Mouse (Mus musculus) liver, postnatal 0 days (tissue): ENCODE results near the gene Tmem132c. TPM values are rescaled to one million over a fixed set of nuclear protein-coding genes. Genes with fewer than 3 reads are reported as not detected.

Experiments used
- ATAC-seq: fragments of 200-750 bp; cut with Nextera tagmentation; 2 replicates; pipeline ENCODE4 v1.8.0; 2017; ENCODE audit warnings: mild to moderate bottlenecking, moderate library complexity
- DNase-seq: peaks from one replicate; pipeline ENCODE4 v3.0.0-alpha.2; 2016
- H3K27ac ChIP-seq: fragments of 300-500 bp; sonication (generic); 2 replicates; pipeline ENCODE4 v1.5.1; 2014; ENCODE audit warnings: antibody characterized with exemption, moderate library complexity, mild to moderate bottlenecking, low read depth
- H3K27me3 ChIP-seq: fragments of 300-500 bp; sonication (generic); 2 replicates; pipeline ENCODE4 v1.6.1; 2014; ENCODE audit warnings: low read length, control low read depth, mixed read lengths; ENCODE audit not compliant: insufficient read depth
- H3K36me3 ChIP-seq: fragments of 300-500 bp; sonication (generic); replicated peaks from 2 replicates; pipeline ENCODE4 v1.6.1; 2014; ENCODE audit warnings: mild to moderate bottlenecking, control low read depth, low read length, moderate library complexity, mixed read lengths; ENCODE audit not compliant: insufficient read depth
- H3K4me1 ChIP-seq: fragments of 300-500 bp; sonication (generic); 2 replicates; pipeline ENCODE4 v1.6.1; 2014; ENCODE audit warnings: antibody characterized with exemption, mild to moderate bottlenecking, control low read depth; ENCODE audit not compliant: insufficient read depth
- H3K4me2 ChIP-seq: fragments of 300-500 bp; sonication (generic); 2 replicates; pipeline ENCODE4 v1.6.1; 2014; ENCODE audit warnings: low read depth, mild to moderate bottlenecking, low read length, moderate library complexity, mixed read lengths
- H3K4me3 ChIP-seq: fragments of 300-500 bp; sonication (generic); 2 replicates; pipeline ENCODE4 v1.5.1; 2014; ENCODE audit warnings: low read depth, low read length
- H3K9ac ChIP-seq: fragments of 300-500 bp; sonication (generic); replicated peaks from 2 replicates; pipeline ENCODE4 v1.6.1; 2014; ENCODE audit warnings: mild to moderate bottlenecking, moderate library complexity
- H3K9me3 ChIP-seq: fragments of 300-500 bp; sonication (generic); 2 replicates; pipeline ENCODE4 v1.6.1; 2016; ENCODE audit warnings: mild to moderate bottlenecking, control low read depth, low read length, mixed read lengths
- CTCF ChIP-seq: sonication (generic); IDR thresholded peaks from 2 replicates; pipeline ENCODE4 v1.5.1; 2016; ENCODE audit warnings: antibody characterized with exemption, low read depth
- EP300 ChIP-seq: IDR thresholded peaks from 2 replicates; pipeline ENCODE4 v1.6.1; 2016; ENCODE audit warnings: antibody characterized with exemption, low read depth, mild to moderate bottlenecking
- WGBS: fragments of 180-500 bp; shearing (Covaris S2); extraction: QIAGEN DNeasy Blood & Tissue Kit; methylation state at CpG from one replicate; pipeline ENCODE4 v1.1.7; 2014; ENCODE audit not compliant: insufficient replicate concordance; 5-methylcytosine and 5-hydroxymethylcytosine counted together
- polyA plus RNA-seq: library from polyadenylated mRNA; unstranded; fragments of >200 nt; fragmentation: Nextera tagmentation; extraction: Ambion mirVana; gene quantifications from 2 replicates; pipeline ENCODE4 v1.2.1, GENCODE M21; 2015

Tmem132c gene
- polyA plus RNA-seq, 1 experiment from 2014 or later: 0.02 TPM

- no peaks in the 10 kb centered on the region for H3K9me3 ChIP-seq
- H3K27me3 ChIP-seq: no peaks in the 10 kb centered on the region
- WGBS: 6% methylated on average over 14 of the region's 14 CpGs
- DNase-seq (no peak), ATAC-seq (no peak)
- H3K9ac ChIP-seq: no peak overlapping the region
- H3K36me3 ChIP-seq: no peaks in the 10 kb centered on the region
- H3K4me1 ChIP-seq: no peaks in the 10 kb centered on the region
- H3K4me3 ChIP-seq: no peak overlapping the region
- H3K27ac ChIP-seq: no peak overlapping the region
- no peak overlapping the region for H3K4me2 ChIP-seq
- TF ChIP-seq EP300 (no peak), CTCF (no peak)
Observed at GRCm38 (mm10) chr5:127227929-127228595, 13.5 kb upstream of the Tmem132c start.

DNA sequence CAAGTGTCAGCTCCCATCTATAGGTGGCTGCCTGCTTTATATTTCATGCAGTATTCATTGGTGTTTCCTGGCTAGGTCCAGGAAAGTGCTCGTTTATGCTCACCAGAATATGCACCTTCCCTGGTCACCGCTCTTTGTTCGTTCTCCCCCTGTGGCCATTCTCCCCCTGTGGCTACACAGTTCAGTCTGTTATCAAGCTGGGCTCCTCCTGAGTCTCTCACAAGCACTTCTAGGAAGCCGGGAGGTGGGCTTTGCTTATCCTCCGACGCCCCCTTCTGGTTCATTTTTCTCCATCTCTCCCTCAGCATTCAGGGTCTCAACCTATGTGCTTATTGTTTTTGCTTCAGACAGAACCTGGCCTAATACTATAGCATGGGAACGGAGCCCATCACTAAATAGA is 6.9 kb upstream of the Tmem132c start:
- WGBS: 6% methylated on average over 7 of the region's 7 CpGs
- Histone ChIP-seq H3K4me2 (no peak overlapping the region), H3K9ac (no peak overlapping the region), H3K27me3 (peaks cover 9% of the 10 kb centered on the region; the same call in 1 of the 2 replicates), H3K9me3 (no peaks in the 10 kb centered on the region), H3K27ac (no peak overlapping the region), H3K4me1 (no peaks in the 10 kb centered on the region), H3K36me3 (no peaks in the 10 kb centered on the region), H3K4me3 (no peak overlapping the region)
- DNase-seq (no peak), ATAC-seq (no peak)
- TF ChIP-seq EP300 (no peak), CTCF (0 out of 2 replicates have a peak, but pooled peaks have one; percentile 2)

DNA sequence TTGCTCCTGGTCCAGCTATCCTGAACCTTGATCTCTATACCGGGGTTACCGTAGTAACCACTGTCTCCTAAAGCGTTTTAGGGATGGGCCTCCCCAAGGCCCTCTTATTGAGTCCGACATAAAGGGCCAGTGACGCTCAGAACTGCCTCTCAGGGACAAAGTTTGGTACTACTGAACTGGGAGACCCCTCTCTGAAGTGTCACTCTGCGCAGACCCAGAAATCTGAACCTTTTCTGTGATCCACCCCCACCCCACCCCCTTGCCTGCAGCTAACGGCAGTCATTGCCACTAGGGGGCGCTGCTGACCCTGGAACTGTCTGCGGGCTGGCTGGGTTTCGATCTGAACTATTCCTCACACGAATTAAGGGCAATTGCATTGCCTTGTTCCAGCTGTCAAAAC is 6.4 kb upstream of the Tmem132c start:
- no peaks in the 10 kb centered on the region for H3K4me1 ChIP-seq
- DNase-seq (peak; percentile 63), ATAC-seq (no peak)
- no peak overlapping the region for H3K9ac ChIP-seq
- H3K4me2 ChIP-seq: no peak overlapping the region
- H3K36me3 ChIP-seq: no peaks in the 10 kb centered on the region
- no peak overlapping the region for H3K27ac ChIP-seq
- no peaks in the 10 kb centered on the region for H3K9me3 ChIP-seq
- 9% methylated on average over 11 of the region's 11 CpGs for WGBS
- H3K27me3 ChIP-seq: peaks cover 14% of the 10 kb centered on the region
- no peak overlapping the region for H3K4me3 ChIP-seq
- TF ChIP-seq CTCF: peak; percentile 69
- TF ChIP-seq EP300: no peak

GRCm38 (mm10) chr5:127239706-127240105 is 1.9 kb upstream of the Tmem132c start:
- TF ChIP-seq EP300: no peak
- TF ChIP-seq CTCF: no peak
- H3K4me3 ChIP-seq: no peak overlapping the region
- no peak overlapping the region for H3K27ac ChIP-seq
- H3K36me3 ChIP-seq: no peaks in the 10 kb centered on the region
- H3K9me3 ChIP-seq: no peaks in the 10 kb centered on the region
- H3K4me2 ChIP-seq: no peak overlapping the region
- DNase-seq (no peak), ATAC-seq (no peak)
- no peaks in the 10 kb centered on the region for H3K4me1 ChIP-seq
- peaks cover 58% of the 10 kb centered on the region for H3K27me3 ChIP-seq
- 40% methylated on average over 7 of the region's 7 CpGs for WGBS
- H3K9ac ChIP-seq: no peak overlapping the region

DNA sequence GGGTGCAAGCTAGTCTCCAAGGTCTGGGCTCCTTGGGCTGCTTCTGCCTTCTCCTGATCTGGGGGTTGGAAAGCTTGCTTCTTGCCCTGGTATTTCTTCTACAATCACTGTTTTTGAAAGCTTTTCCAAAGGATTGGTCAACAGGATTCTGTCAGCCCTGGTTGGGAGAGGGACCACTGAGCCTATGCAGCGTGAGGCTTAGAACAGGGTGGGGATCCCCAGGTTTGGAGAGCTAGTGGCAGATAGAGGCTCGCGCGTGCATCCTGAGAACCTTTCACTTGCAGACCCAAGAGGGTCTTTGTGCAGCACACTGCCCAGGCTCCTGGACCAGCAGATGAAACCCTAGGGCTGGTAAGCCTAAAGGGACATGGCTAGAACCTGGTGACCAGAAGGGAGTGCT is 962 bp upstream of the Tmem132c start:
- Histone ChIP-seq H3K27me3 (peaks cover 60% of the 10 kb centered on the region), H3K9ac (no peak overlapping the region), H3K4me2 (no peak overlapping the region), H3K27ac (no peak overlapping the region), H3K9me3 (no peaks in the 10 kb centered on the region), H3K4me3 (no peak overlapping the region), H3K4me1 (no peaks in the 10 kb centered on the region), H3K36me3 (no peaks in the 10 kb centered on the region)
- 18% methylated on average over 4 of the region's 4 CpGs for whole genome bisulfite sequencing
- TF ChIP-seq EP300: no peak
- TF ChIP-seq CTCF: no peak
- ATAC-seq (no peak), DNase-seq (no peak)

DNA sequence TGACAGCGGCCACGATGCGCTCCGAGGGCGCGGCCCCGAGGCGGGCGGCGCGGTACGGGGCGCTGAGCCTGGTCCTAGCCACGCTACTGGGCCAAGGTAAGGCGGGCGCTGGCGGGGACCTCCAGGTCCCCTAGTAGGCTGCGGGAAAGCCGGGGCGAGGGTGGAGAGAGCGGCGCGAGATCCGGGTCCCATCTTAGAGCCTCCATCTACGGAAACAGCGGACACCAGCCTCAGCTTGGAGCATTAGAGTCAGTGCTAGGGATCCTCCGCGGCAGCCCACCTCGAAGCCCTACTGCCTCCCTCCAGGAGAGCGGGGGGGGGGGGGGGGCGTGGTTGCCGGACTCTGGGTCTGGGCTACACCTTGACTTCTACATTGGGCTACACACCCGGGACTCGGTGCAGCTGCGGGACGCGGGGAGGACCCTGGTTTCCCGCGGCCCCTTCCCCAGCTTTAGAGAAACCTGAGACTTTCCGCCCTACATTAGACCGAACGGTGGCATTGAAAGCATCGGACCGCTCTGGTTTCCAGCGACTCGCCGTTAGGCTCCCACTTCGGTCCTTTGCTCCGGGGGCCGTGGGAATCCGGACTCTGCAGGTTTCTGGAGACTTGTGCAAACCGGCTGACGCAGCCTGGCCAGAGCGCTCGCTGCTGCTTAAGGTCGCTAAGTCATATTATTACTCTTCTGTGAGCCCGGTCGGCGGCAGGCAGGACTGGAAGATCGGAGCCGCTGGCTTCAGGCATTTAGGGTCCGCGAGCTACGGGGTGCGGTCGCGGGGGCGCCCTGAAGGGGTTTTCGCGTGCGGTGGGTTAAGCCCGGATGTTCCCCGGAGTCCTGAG is 536 bp downstream of the Tmem132c start:
- no peak for DNase-seq
- TF ChIP-seq CTCF: no peak
- no peak for TF ChIP-seq EP300
- Histone ChIP-seq H3K4me1 (no peaks in the 10 kb centered on the region), H3K4me2 (peak overlapping the region; percentile 48), H3K36me3 (no peaks in the 10 kb centered on the region), H3K9ac (no peak overlapping the region), H3K4me3 (peak overlapping the region; percentile 22; the same call in 1 of the 2 replicates), H3K9me3 (no peaks in the 10 kb centered on the region), H3K27ac (no peak overlapping the region), H3K27me3 (peaks cover 58% of the 10 kb centered on the region)
- ATAC-seq: no peak
- WGBS: 1% methylated on average over 68 of the region's 73 CpGs
